Comparison of ENCODE assay signal across 32 mouse cellular contexts in genomic region chr8:104188459-104188858, GRCm38 (mm10). TPM values are rescaled to one million over a fixed set of nuclear protein-coding genes. Genes with fewer than 3 reads are reported as not detected.
"Had no signal": no experiment of that assay in that cellular context is flagged by ENCODE, and none has a peak within 500 bp of the region (broad histone marks: within the 10 kb centered on the region; RNA-seq: fewer than 3 reads in every experiment).

No protein-coding gene starts in this region.

- H3K27ac ChIP-seq: limb, embryonic 10.5 days; limb, embryonic 12.5 days; limb, embryonic 13.5 days; limb, embryonic 15.5 days; liver, embryonic 12.5 days; liver, embryonic 13.5 days; liver, embryonic 14.5 days; liver, embryonic 15.5 days; lung, embryonic 15.5 days; macrophage; midbrain, embryonic 10.5 days; midbrain, embryonic 12.5 days; midbrain, embryonic 13.5 days; midbrain, embryonic 15.5 days; neural tube, embryonic 12.5 days had no signal

- H3K36me3 ChIP-seq: limb, embryonic 10.5 days; limb, embryonic 12.5 days; limb, embryonic 13.5 days; limb, embryonic 15.5 days; liver, embryonic 12.5 days; liver, embryonic 13.5 days; liver, embryonic 15.5 days; lung, embryonic 15.5 days; midbrain, embryonic 10.5 days; midbrain, embryonic 12.5 days; midbrain, embryonic 13.5 days; midbrain, embryonic 15.5 days; neural tube, embryonic 12.5 days had no signal

- H3K4me1 ChIP-seq: limb, embryonic 13.5 days; limb, embryonic 15.5 days; liver, embryonic 12.5 days; liver, embryonic 13.5 days; liver, embryonic 15.5 days had no signal

- DNase-seq: left cerebral cortex, postnatal 4 days; liver; liver, embryonic 13.5 days; liver, postnatal 0 days; lung, adult 18-20 months; lung, adult 2 months; lung, embryonic 14.5 days; lung, postnatal 10 days; lung, postnatal 14 days; lung, postnatal 36 days; lung, postnatal 4 days; midbrain, embryonic 14.5 days had no signal

- H3K27me3 ChIP-seq: limb, embryonic 13.5 days; limb, embryonic 15.5 days; liver, embryonic 15.5 days; lung, embryonic 15.5 days; midbrain, embryonic 13.5 days; midbrain, embryonic 15.5 days; neural tube, embryonic 12.5 days had no signal

- H3K4me3 ChIP-seq: limb, embryonic 10.5 days; limb, embryonic 12.5 days; limb, embryonic 13.5 days; limb, embryonic 15.5 days; liver, embryonic 12.5 days; liver, embryonic 13.5 days; liver, embryonic 15.5 days; lung, embryonic 15.5 days; megakaryocyte, embryonic 14.5 days; midbrain, embryonic 10.5 days; midbrain, embryonic 12.5 days; midbrain, embryonic 13.5 days; midbrain, embryonic 15.5 days; myocyte; neural tube, embryonic 12.5 days had no signal

- H3K9me3 ChIP-seq: limb, embryonic 10.5 days; limb, embryonic 13.5 days; limb, embryonic 15.5 days; liver, embryonic 12.5 days; liver, embryonic 13.5 days; liver, embryonic 15.5 days; lung, embryonic 15.5 days; midbrain, embryonic 10.5 days; midbrain, embryonic 13.5 days; midbrain, embryonic 15.5 days had no signal

RNA-seq across cellular contexts. Expression of gene Bean1, which starts 18.2 kb away (rescaled TPM):
- total RNA-seq: liver, adult 2 months; megakaryocyte progenitor cell, adult 5-6 weeks; megakaryocyte-erythroid progenitor cell, adult 5-6 weeks; monocyte, adult 5-6 weeks had no signal
- polyA plus RNA-seq: liver, adult 2 months; liver, embryonic 13.5 days; liver, postnatal 0 days; macrophage had no signal
